Mouse (Mus musculus) liver, postnatal 0 days (tissue): ENCODE measurements at regions not wholly inside any gene's neighbourhood (a gene's known extent, or its start where the extent isn't known, plus 50 kb on each side); places are given as distances from the start of the nearest gene placed in this dataset.
A peak's percentile ranks its signal among the peaks of the same experiment; 100 is the strongest.

Experiments used
- ATAC-seq: fragments of 200-750 bp; cut with Nextera tagmentation; 2 replicates; pipeline ENCODE4 v1.8.0; 2017; ENCODE audit warnings: mild to moderate bottlenecking, moderate library complexity
- DNase-seq: peaks from one replicate; pipeline ENCODE4 v3.0.0-alpha.2; 2016
- H3K27ac ChIP-seq: fragments of 300-500 bp; sonication (generic); 2 replicates; pipeline ENCODE4 v1.5.1; 2014; ENCODE audit warnings: antibody characterized with exemption, moderate library complexity, mild to moderate bottlenecking, low read depth
- H3K27me3 ChIP-seq: fragments of 300-500 bp; sonication (generic); 2 replicates; pipeline ENCODE4 v1.6.1; 2014; ENCODE audit warnings: low read length, control low read depth, mixed read lengths; ENCODE audit not compliant: insufficient read depth
- H3K36me3 ChIP-seq: fragments of 300-500 bp; sonication (generic); replicated peaks from 2 replicates; pipeline ENCODE4 v1.6.1; 2014; ENCODE audit warnings: mild to moderate bottlenecking, control low read depth, low read length, moderate library complexity, mixed read lengths; ENCODE audit not compliant: insufficient read depth
- H3K4me1 ChIP-seq: fragments of 300-500 bp; sonication (generic); 2 replicates; pipeline ENCODE4 v1.6.1; 2014; ENCODE audit warnings: antibody characterized with exemption, mild to moderate bottlenecking, control low read depth; ENCODE audit not compliant: insufficient read depth
- H3K4me2 ChIP-seq: fragments of 300-500 bp; sonication (generic); 2 replicates; pipeline ENCODE4 v1.6.1; 2014; ENCODE audit warnings: low read depth, mild to moderate bottlenecking, low read length, moderate library complexity, mixed read lengths
- H3K4me3 ChIP-seq: fragments of 300-500 bp; sonication (generic); 2 replicates; pipeline ENCODE4 v1.5.1; 2014; ENCODE audit warnings: low read depth, low read length
- H3K9ac ChIP-seq: fragments of 300-500 bp; sonication (generic); replicated peaks from 2 replicates; pipeline ENCODE4 v1.6.1; 2014; ENCODE audit warnings: mild to moderate bottlenecking, moderate library complexity
- H3K9me3 ChIP-seq: fragments of 300-500 bp; sonication (generic); 2 replicates; pipeline ENCODE4 v1.6.1; 2016; ENCODE audit warnings: mild to moderate bottlenecking, control low read depth, low read length, mixed read lengths
- CTCF ChIP-seq: sonication (generic); IDR thresholded peaks from 2 replicates; pipeline ENCODE4 v1.5.1; 2016; ENCODE audit warnings: antibody characterized with exemption, low read depth
- EP300 ChIP-seq: IDR thresholded peaks from 2 replicates; pipeline ENCODE4 v1.6.1; 2016; ENCODE audit warnings: antibody characterized with exemption, low read depth, mild to moderate bottlenecking
- WGBS: fragments of 180-500 bp; shearing (Covaris S2); extraction: QIAGEN DNeasy Blood & Tissue Kit; methylation state at CpG from one replicate; pipeline ENCODE4 v1.1.7; 2014; ENCODE audit not compliant: insufficient replicate concordance; 5-methylcytosine and 5-hydroxymethylcytosine counted together

- H3K9me3 ChIP-seq, result no peaks in the 10 kb centered on the region
- H3K27ac ChIP-seq, result no peak overlapping the region
- H3K4me2 ChIP-seq, result no peak overlapping the region
- H3K9ac ChIP-seq, result no peak overlapping the region
- H3K36me3 ChIP-seq, result no peaks in the 10 kb centered on the region
- H3K4me1 ChIP-seq, result no peaks in the 10 kb centered on the region
- WGBS, result 69% methylated on average over 6 of the region's 6 CpGs
- DNase-seq, result no peak
- H3K4me3 ChIP-seq, result no peak overlapping the region
- no peak for TF ChIP-seq CTCF
- no peak for TF ChIP-seq EP300
- no peaks in the 10 kb centered on the region for H3K27me3 ChIP-seq
- ATAC-seq, result no peak
Measured at GRCm38 (mm10) chr7:68491143-68491810, 217.6 kb downstream of the Fam169b start.

- H3K27ac ChIP-seq, result no peak overlapping the region
- no peaks in the 10 kb centered on the region for H3K9me3 ChIP-seq
- H3K4me2 ChIP-seq, result no peak overlapping the region
- no peak overlapping the region for H3K4me3 ChIP-seq
- TF ChIP-seq CTCF, result no peak
- TF ChIP-seq EP300, result no peak
- 0 out of 2 replicates have a peak, but pooled peaks cover 4% of the 10 kb centered on the region for H3K27me3 ChIP-seq
- no peaks in the 10 kb centered on the region for H3K4me1 ChIP-seq
- DNase-seq, result no peak
- no peaks in the 10 kb centered on the region for H3K36me3 ChIP-seq
- no peak overlapping the region for H3K9ac ChIP-seq
- WGBS, result 60% methylated on average over 3 of the region's 3 CpGs
- no peak for ATAC-seq
Measured at GRCm38 (mm10) chr7:68486676-68487075, 213.0 kb downstream of the Fam169b start.

GRCm38 (mm10) chr7:68482553-68482952 is 208.9 kb downstream of the Fam169b start:
- 34% methylated on average over 10 of the region's 10 CpGs for WGBS
- Histone ChIP-seq H3K36me3 (no peaks in the 10 kb centered on the region), H3K4me2 (no peak overlapping the region), H3K9me3 (no peaks in the 10 kb centered on the region), H3K27me3 (0 out of 2 replicates have a peak, but pooled peaks cover 12% of the 10 kb centered on the region), H3K9ac (no peak overlapping the region), H3K4me1 (no peaks in the 10 kb centered on the region), H3K27ac (no peak overlapping the region), H3K4me3 (no peak overlapping the region)
- no peak for DNase-seq
- no peak for TF ChIP-seq CTCF
- no peak for TF ChIP-seq EP300
- no peak for ATAC-seq

- DNase-seq, result peak; percentile 62
- TF ChIP-seq CTCF (peak; percentile 76), EP300 (no peak)
- no peaks in the 10 kb centered on the region for H3K4me1 ChIP-seq
- H3K4me2 ChIP-seq, result no peak overlapping the region
- H3K4me3 ChIP-seq, result no peak overlapping the region
- 25% methylated on average over 7 of the region's 7 CpGs for WGBS
- no peak overlapping the region for H3K27ac ChIP-seq
- H3K27me3 ChIP-seq, result 0 out of 2 replicates have a peak, but pooled peaks cover 12% of the 10 kb centered on the region
- no peak overlapping the region for H3K9ac ChIP-seq
- ATAC-seq, result no peak
- H3K36me3 ChIP-seq, result no peaks in the 10 kb centered on the region
- H3K9me3 ChIP-seq, result no peaks in the 10 kb centered on the region
Measured at GRCm38 (mm10) chr7:68480770-68481169, 207.1 kb downstream of the Fam169b start.

GRCm38 (mm10) chr7:68480336-68480735 is 206.7 kb downstream of the Fam169b start:
- H3K9me3 ChIP-seq, result no peaks in the 10 kb centered on the region
- ATAC-seq, result no peak
- 36% methylated on average over 3 of the region's 3 CpGs for WGBS

GRCm38 (mm10) chr7:68478044-68478443 is 204.4 kb downstream of the Fam169b start:
- no peak overlapping the region for H3K4me3 ChIP-seq
- ATAC-seq, result no peak
- no peak for TF ChIP-seq EP300
- 0 out of 2 replicates have a peak, but pooled peaks have one; percentile 4 for TF ChIP-seq CTCF
- no peak overlapping the region for H3K9ac ChIP-seq
- 0 out of 2 replicates have a peak, but pooled peaks cover 12% of the 10 kb centered on the region for H3K27me3 ChIP-seq
- no peaks in the 10 kb centered on the region for H3K9me3 ChIP-seq
- WGBS, result 64% methylated on average over 3 of the region's 3 CpGs
- no peak overlapping the region for H3K4me2 ChIP-seq
- no peaks in the 10 kb centered on the region for H3K4me1 ChIP-seq
- no peak overlapping the region for H3K27ac ChIP-seq
- no peaks in the 10 kb centered on the region for H3K36me3 ChIP-seq
- DNase-seq, result no peak

More at GRCm38 (mm10) chr7:68480336-68480735, 206.7 kb downstream of the Fam169b start:
- Histone ChIP-seq H3K27ac (no peak overlapping the region), H3K4me3 (no peak overlapping the region), H3K4me1 (no peaks in the 10 kb centered on the region), H3K36me3 (no peaks in the 10 kb centered on the region), H3K27me3 (0 out of 2 replicates have a peak, but pooled peaks cover 12% of the 10 kb centered on the region), H3K9ac (no peak overlapping the region), H3K4me2 (no peak overlapping the region)
- no peak for DNase-seq
- no peak for TF ChIP-seq CTCF
- no peak for TF ChIP-seq EP300
